Mouse (Mus musculus): Measurements from ENCODE around the gene 2010315B03Rik. TPM values are rescaled to one million over a fixed set of nuclear protein-coding genes. Genes with fewer than 3 reads are reported as not detected.

2010315B03Rik gene
- total RNA-seq, 1 experiment: 1.5 TPM

GRCm38 (mm10) chr9:124281448-124281791 is 31.1 kb downstream of the 2010315B03Rik start:
- H3K27ac ChIP-seq (ENCODE audit: insufficient read depth, low read depth, low read length, poor library complexity, severe bottlenecking): no peak overlapping the region
- peak overlapping the region; percentile 83; the same call in 1 of the 2 replicates for H3K9ac ChIP-seq (ENCODE audit: insufficient read depth, low read depth, low read length, poor library complexity, severe bottlenecking)
- in situ Hi-C loops (cut with MboI; ENCODE audit: low sequenced_read_pairs in 2 of 2, unreplicated experiment in 2 of 2): no loop called here

GRCm38 (mm10) chr9:124280576-124281447 is 31.7 kb downstream of the 2010315B03Rik start:
- TF ChIP-seq MAFK (IDR thresholded peaks at IDR 0.05; ENCODE audit: insufficient read depth, low read depth, low read length): no peak
- TF ChIP-seq CHD2 (IDR thresholded peaks at IDR 0.05; ENCODE audit: low read depth, low read length): no peak
- no peak for TF ChIP-seq HCFC1 (IDR thresholded peaks at IDR 0.05; ENCODE audit: borderline replicate concordance, insufficient read depth, low read length)
- TF ChIP-seq ZNF384 (IDR thresholded peaks at IDR 0.05; ENCODE audit: low read depth, low read length): no peak
- TF ChIP-seq ZC3H11A (IDR thresholded peaks at IDR 0.05; ENCODE audit: borderline replicate concordance, low read depth, low read length): no peak
- peak overlapping the region; percentile 83; the same call in 1 of the 2 replicates for H3K9ac ChIP-seq (ENCODE audit: insufficient read depth, low read depth, low read length, poor library complexity, severe bottlenecking)
- peak overlapping the region; percentile 81 to 92; a peak in 2 of 4 replicates for H3K4me3 ChIP-seq (ENCODE audit: insufficient read depth in 1 of 2, low read depth in 1 of 2, low read length in 2 of 2, poor library complexity in 1 of 2, severe bottlenecking in 1 of 2)
- H3K27ac ChIP-seq (ENCODE audit: insufficient read depth, low read depth, low read length, poor library complexity, severe bottlenecking): no peak overlapping the region
- DNase-seq (ENCODE audit: low read depth, low spot score): no peak
- in situ Hi-C loops (cut with MboI; ENCODE audit: low sequenced_read_pairs in 2 of 2, unreplicated experiment in 2 of 2): no loop called here
- no peaks in the 10 kb centered on the region for H3K4me1 ChIP-seq (ENCODE audit: control insufficient read depth in 2 of 2, insufficient read depth in 2 of 2, low read length in 2 of 2, poor library complexity in 1 of 2)
- H3K9me3 ChIP-seq (ENCODE audit: control insufficient read depth, insufficient read depth, low read depth, low read length): no peaks in the 10 kb centered on the region
- H3K36me3 ChIP-seq (ENCODE audit: control insufficient read depth, insufficient read depth, low read length, poor library complexity, severe bottlenecking): no peaks in the 10 kb centered on the region; the same call in 1 of the 2 replicates

More at GRCm38 (mm10) chr9:124281448-124281791, 31.1 kb downstream of the 2010315B03Rik start:
- H3K4me1 ChIP-seq (ENCODE audit: control insufficient read depth in 2 of 2, insufficient read depth in 2 of 2, low read length in 2 of 2, poor library complexity in 1 of 2): no peaks in the 10 kb centered on the region
- TF ChIP-seq ZNF384 (IDR thresholded peaks at IDR 0.05; ENCODE audit: low read depth, low read length): no peak
- TF ChIP-seq ZC3H11A (IDR thresholded peaks at IDR 0.05; ENCODE audit: borderline replicate concordance, low read depth, low read length): no peak
- no peak for TF ChIP-seq CHD2 (IDR thresholded peaks at IDR 0.05; ENCODE audit: low read depth, low read length)
- no peak for TF ChIP-seq MAFK (IDR thresholded peaks at IDR 0.05; ENCODE audit: insufficient read depth, low read depth, low read length)
- TF ChIP-seq HCFC1 (IDR thresholded peaks at IDR 0.05; ENCODE audit: borderline replicate concordance, insufficient read depth, low read length): no peak
- peak overlapping the region; percentile 81 to 92 for H3K4me3 ChIP-seq (ENCODE audit: insufficient read depth in 1 of 2, low read depth in 1 of 2, low read length in 2 of 2, poor library complexity in 1 of 2, severe bottlenecking in 1 of 2)
- no peaks in the 10 kb centered on the region; the same call in 1 of the 2 replicates for H3K36me3 ChIP-seq (ENCODE audit: control insufficient read depth, insufficient read depth, low read length, poor library complexity, severe bottlenecking)
- H3K9me3 ChIP-seq (ENCODE audit: control insufficient read depth, insufficient read depth, low read depth, low read length): no peaks in the 10 kb centered on the region
- no peak for DNase-seq (ENCODE audit: low read depth, low spot score)

- in situ Hi-C loops (cut with MboI; ENCODE audit: low sequenced_read_pairs in 2 of 2, unreplicated experiment in 2 of 2): no loop called here
These were observed 33.2 kb downstream of the 2010315B03Rik start for GRCm38 (mm10) chr9:124279300-124279699.

GRCm38 (mm10) chr9:124275064-124275463 is 37.4 kb downstream of the 2010315B03Rik start:
- Histone ChIP-seq H3K4me3 (ENCODE audit: insufficient read depth in 1 of 2, low read depth in 1 of 2, low read length in 2 of 2, poor library complexity in 1 of 2, severe bottlenecking in 1 of 2) (no peak overlapping the region), H3K9ac (ENCODE audit: insufficient read depth, low read depth, low read length, poor library complexity, severe bottlenecking) (no peak overlapping the region), H3K27ac (ENCODE audit: insufficient read depth, low read depth, low read length, poor library complexity, severe bottlenecking) (no peak overlapping the region), H3K9me3 (ENCODE audit: control insufficient read depth, insufficient read depth, low read depth, low read length) (no peaks in the 10 kb centered on the region), H3K36me3 (ENCODE audit: control insufficient read depth, insufficient read depth, low read length, poor library complexity, severe bottlenecking) (no peaks in the 10 kb centered on the region; the same call in 1 of the 2 replicates), H3K4me1 (ENCODE audit: control insufficient read depth in 2 of 2, insufficient read depth in 2 of 2, low read length in 2 of 2, poor library complexity in 1 of 2) (no peaks in the 10 kb centered on the region)
- DNase-seq (ENCODE audit: low read depth, low spot score): no peak
- in situ Hi-C loops (cut with MboI; ENCODE audit: low sequenced_read_pairs in 2 of 2, unreplicated experiment in 2 of 2): no loop called here
- no peak for TF ChIP-seq ZC3H11A (IDR thresholded peaks at IDR 0.05; ENCODE audit: borderline replicate concordance, low read depth, low read length)
- TF ChIP-seq MAFK (IDR thresholded peaks at IDR 0.05; ENCODE audit: insufficient read depth, low read depth, low read length): no peak
- no peak for TF ChIP-seq CHD2 (IDR thresholded peaks at IDR 0.05; ENCODE audit: low read depth, low read length)
- TF ChIP-seq ZNF384 (IDR thresholded peaks at IDR 0.05; ENCODE audit: low read depth, low read length): no peak
- no peak for TF ChIP-seq HCFC1 (IDR thresholded peaks at IDR 0.05; ENCODE audit: borderline replicate concordance, insufficient read depth, low read length)

More at GRCm38 (mm10) chr9:124279300-124279699, 33.2 kb downstream of the 2010315B03Rik start:
- Histone ChIP-seq H3K9ac (ENCODE audit: insufficient read depth, low read depth, low read length, poor library complexity, severe bottlenecking) (no peak overlapping the region), H3K36me3 (ENCODE audit: control insufficient read depth, insufficient read depth, low read length, poor library complexity, severe bottlenecking) (no peaks in the 10 kb centered on the region; the same call in 1 of the 2 replicates), H3K27ac (ENCODE audit: insufficient read depth, low read depth, low read length, poor library complexity, severe bottlenecking) (no peak overlapping the region), H3K4me1 (ENCODE audit: control insufficient read depth in 2 of 2, insufficient read depth in 2 of 2, low read length in 2 of 2, poor library complexity in 1 of 2) (no peaks in the 10 kb centered on the region), H3K4me3 (ENCODE audit: insufficient read depth in 1 of 2, low read depth in 1 of 2, low read length in 2 of 2, poor library complexity in 1 of 2, severe bottlenecking in 1 of 2) (no peak overlapping the region), H3K9me3 (ENCODE audit: control insufficient read depth, insufficient read depth, low read depth, low read length) (no peaks in the 10 kb centered on the region)
- TF ChIP-seq ZC3H11A (IDR thresholded peaks at IDR 0.05; ENCODE audit: borderline replicate concordance, low read depth, low read length) (no peak), ZNF384 (IDR thresholded peaks at IDR 0.05; ENCODE audit: low read depth, low read length) (no peak), CHD2 (IDR thresholded peaks at IDR 0.05; ENCODE audit: low read depth, low read length) (no peak), MAFK (IDR thresholded peaks at IDR 0.05; ENCODE audit: insufficient read depth, low read depth, low read length) (no peak)
- no peak for DNase-seq (ENCODE audit: low read depth, low spot score)

Data from ES-E14 (cell line).